Mouse (Mus musculus) lung, embryonic 14.5 days (tissue): ENCODE measurements at regions not wholly inside any gene's neighbourhood (a gene's known extent, or its start where the extent isn't known, plus 50 kb on each side); places are given as distances from the start of the nearest gene placed in this dataset.
A peak's percentile ranks its signal among the peaks of the same experiment; 100 is the strongest.

Experiments
- ATAC-seq: fragments of 200-750 bp; cut with Nextera tagmentation; 2 replicates; pipeline ENCODE4 v1.8.0; 2017; ENCODE audit warnings: mild to moderate bottlenecking, moderate TSS enrichment, moderate library complexity; ENCODE audit not compliant: insufficient read depth
- DNase-seq: peaks from one replicate; pipeline ENCODE4 v3.0.0-alpha.2; 2015
- H3K27ac ChIP-seq: fragments of 300-500 bp; sonication (generic); 2 replicates; pipeline ENCODE4 v1.5.1; 2014; ENCODE audit warnings: low read depth, mild to moderate bottlenecking, moderate library complexity
- H3K27me3 ChIP-seq: fragments of 300-500 bp; sonication (generic); 2 replicates; pipeline ENCODE4 v1.6.1; 2014; ENCODE audit warnings: low read length, control low read depth; ENCODE audit not compliant: insufficient read depth
- H3K36me3 ChIP-seq: fragments of 300-500 bp; sonication (generic); 2 replicates; pipeline ENCODE4 v1.6.1; 2014; ENCODE audit warnings: control low read depth; ENCODE audit not compliant: insufficient read depth
- H3K4me1 ChIP-seq: fragments of 300-500 bp; sonication (generic); 2 replicates; pipeline ENCODE4 v1.6.1; 2014; ENCODE audit warnings: antibody characterized with exemption, control low read depth; ENCODE audit not compliant: insufficient read depth
- H3K4me2 ChIP-seq: fragments of 300-500 bp; sonication (generic); 2 replicates; pipeline ENCODE4 v1.6.1; 2014; ENCODE audit warnings: mild to moderate bottlenecking
- H3K4me3 ChIP-seq: fragments of 300-500 bp; sonication (generic); 2 replicates; pipeline ENCODE4 v1.5.1; 2014; ENCODE audit warnings: low read depth, low read length
- H3K9ac ChIP-seq: fragments of 300-500 bp; sonication (generic); 2 replicates; pipeline ENCODE4 v1.6.1; 2014
- H3K9me3 ChIP-seq: fragments of 300-500 bp; sonication (generic); 2 replicates; pipeline ENCODE4 v1.6.1; 2016; ENCODE audit warnings: low read depth, low read length, control low read depth
- CTCF ChIP-seq: IDR thresholded peaks from 2 replicates; pipeline ENCODE4 v1.5.1; 2016; ENCODE audit warnings: antibody characterized with exemption, low read depth
- WGBS: fragments of 180-500 bp; shearing (Covaris S2); extraction: QIAGEN DNeasy Blood & Tissue Kit; methylation state at CpG from one replicate; pipeline ENCODE4 v1.1.7; 2014; 5-methylcytosine and 5-hydroxymethylcytosine counted together

DNA sequence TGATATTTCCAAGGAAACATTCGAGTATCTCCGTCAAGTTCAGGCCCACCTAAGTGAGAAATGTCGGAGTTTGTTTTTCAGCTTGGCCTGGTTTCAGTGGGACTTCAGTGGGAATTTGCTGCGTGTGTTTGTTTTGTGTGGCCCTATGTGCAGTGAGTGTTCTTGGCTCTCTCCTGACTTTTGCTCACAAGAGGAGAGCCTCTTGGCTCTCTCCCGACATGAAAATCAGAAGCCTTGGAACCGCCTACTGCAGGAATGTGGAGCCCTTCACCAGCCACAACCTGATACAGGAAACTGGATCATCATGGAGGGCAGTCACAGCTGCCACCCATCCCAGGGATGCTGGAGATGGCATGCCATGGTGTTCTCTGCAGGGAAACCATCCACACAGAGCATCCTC, 76.2 kb upstream of the Basp1 start:
- H3K9me3 ChIP-seq = no peaks in the 10 kb centered on the region
- no peak overlapping the region for H3K27ac ChIP-seq
- H3K27me3 ChIP-seq = no peaks in the 10 kb centered on the region
- no peaks in the 10 kb centered on the region for H3K36me3 ChIP-seq
- H3K4me1 ChIP-seq = 0 out of 2 replicates have a peak, but pooled peaks cover 4% of the 10 kb centered on the region
- no peak for TF ChIP-seq CTCF
- no peak overlapping the region for H3K4me3 ChIP-seq
- DNase-seq = no peak
- no peak overlapping the region for H3K4me2 ChIP-seq
- ATAC-seq = no peak
- 57% methylated on average over 6 of the region's 6 CpGs for WGBS
- H3K9ac ChIP-seq = no peak overlapping the region

DNA sequence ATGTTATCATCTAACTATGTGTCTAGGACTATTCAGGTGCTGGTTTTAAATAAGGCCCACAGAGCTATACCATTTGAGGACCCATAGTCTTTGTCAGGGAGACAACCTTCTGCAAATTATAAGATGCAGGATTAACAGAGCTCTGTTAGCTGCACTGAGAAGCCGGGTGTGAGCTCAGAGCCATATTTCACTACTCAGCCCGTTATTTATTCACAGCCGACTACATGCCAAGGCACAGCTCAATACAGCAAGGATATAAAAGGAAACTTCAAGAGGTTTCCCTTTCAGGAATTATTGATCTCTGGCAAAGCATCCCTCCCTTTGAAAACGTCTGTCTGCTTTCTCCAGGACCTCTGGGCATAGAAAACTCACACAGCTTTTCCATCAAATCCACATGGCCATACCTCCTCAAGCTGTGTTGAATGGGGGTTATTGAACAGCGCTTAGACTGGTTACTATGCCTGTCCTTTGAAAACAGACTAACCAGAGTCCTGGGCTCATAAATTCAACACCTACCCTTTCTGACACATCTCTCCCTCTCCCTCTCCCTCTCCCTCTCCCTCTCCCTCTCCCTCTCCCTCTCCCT, 78.7 kb upstream of the Basp1 start:
- H3K36me3 ChIP-seq = no peaks in the 10 kb centered on the region
- no peak for DNase-seq
- H3K9ac ChIP-seq = no peak overlapping the region
- ATAC-seq = no peak
- TF ChIP-seq CTCF = no peak
- no peak overlapping the region for H3K4me3 ChIP-seq
- no peaks in the 10 kb centered on the region for H3K9me3 ChIP-seq
- 37% methylated on average over 5 of the region's 5 CpGs for WGBS
- H3K27ac ChIP-seq = no peak overlapping the region
- no peaks in the 10 kb centered on the region for H3K27me3 ChIP-seq
- 0 out of 2 replicates have a peak, but pooled peaks cover 4% of the 10 kb centered on the region for H3K4me1 ChIP-seq
- H3K4me2 ChIP-seq = no peak overlapping the region

DNA sequence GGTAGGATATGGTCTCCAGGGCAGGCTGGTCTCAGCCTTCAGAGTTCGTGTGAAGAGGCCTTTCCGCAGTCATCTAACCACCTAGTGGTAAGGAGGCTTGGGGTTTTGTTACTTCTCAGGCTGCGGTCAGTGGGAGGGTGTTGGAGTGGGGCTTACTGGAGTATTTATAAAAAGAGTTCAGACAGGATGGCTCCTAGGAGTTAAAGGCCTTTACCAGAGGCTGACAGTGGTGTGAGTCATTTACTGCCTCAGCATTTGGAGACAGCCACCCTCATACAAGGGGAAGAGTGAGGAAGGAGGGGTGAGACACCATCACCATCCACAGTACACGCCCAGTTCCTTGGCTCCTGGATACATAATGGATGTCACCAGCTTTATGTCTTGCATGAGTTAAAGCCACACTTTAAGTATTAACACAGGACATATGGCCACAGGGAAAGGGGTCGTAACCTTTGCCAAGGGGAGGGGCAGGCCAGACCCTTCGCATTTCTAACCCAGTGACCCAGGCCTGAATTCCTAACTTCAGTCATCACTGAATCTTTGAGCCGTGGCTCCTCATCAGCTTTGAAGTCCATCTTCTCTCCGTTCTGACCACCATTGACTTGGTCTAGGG, 81.2 kb upstream of the Basp1 start:
- ATAC-seq = no peak
- Histone ChIP-seq H3K4me3 (no peak overlapping the region), H3K27me3 (no peaks in the 10 kb centered on the region), H3K9me3 (no peaks in the 10 kb centered on the region), H3K4me2 (no peak overlapping the region), H3K36me3 (no peaks in the 10 kb centered on the region), H3K27ac (no peak overlapping the region), H3K4me1 (0 out of 2 replicates have a peak, but pooled peaks cover 4% of the 10 kb centered on the region), H3K9ac (no peak overlapping the region)
- no peak for TF ChIP-seq CTCF
- WGBS = 69% methylated on average over 8 of the region's 8 CpGs
- no peak for DNase-seq

DNA sequence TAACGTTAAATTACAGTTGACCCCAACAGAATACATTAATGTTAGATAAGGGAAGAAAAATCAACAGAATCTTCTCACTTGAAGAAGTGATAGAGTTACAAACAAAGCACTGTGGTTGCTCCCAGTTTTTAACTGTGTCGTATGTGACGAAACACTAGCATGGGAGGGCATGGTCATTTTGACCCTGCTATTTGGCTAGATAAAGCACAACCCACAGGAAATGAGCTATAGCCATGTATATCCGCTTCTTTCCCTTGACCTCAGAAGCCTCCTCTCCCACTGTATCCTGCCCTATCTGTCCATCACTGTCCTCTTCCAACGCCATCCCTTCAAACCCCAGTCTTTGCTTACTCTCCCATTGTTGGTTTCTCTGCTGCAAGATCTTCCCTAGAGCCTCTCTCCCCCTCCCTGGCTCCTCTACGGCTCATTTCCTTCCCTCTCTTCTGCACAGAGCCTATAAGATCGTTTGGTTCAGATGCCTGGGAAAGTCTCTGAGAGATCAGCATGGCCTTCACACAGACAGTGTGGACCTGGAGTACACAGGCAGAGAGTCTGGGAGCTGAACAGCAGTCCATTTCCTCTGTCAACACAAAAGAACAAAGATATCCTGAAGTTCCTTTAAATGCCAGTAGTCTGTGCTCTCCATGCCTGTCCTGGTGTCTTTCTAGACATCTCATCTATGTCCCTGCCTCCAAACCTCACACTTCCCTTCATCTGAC, 82.5 kb upstream of the Basp1 start:
- no peaks in the 10 kb centered on the region for H3K27me3 ChIP-seq
- TF ChIP-seq CTCF = 0 out of 2 replicates have a peak, but pooled peaks have one; percentile 30
- no peaks in the 10 kb centered on the region for H3K4me1 ChIP-seq
- ATAC-seq (0 out of 2 replicates have a peak, but pooled peaks have one; percentile 31), DNase-seq (no peak)
- H3K4me2 ChIP-seq = no peak overlapping the region
- H3K9me3 ChIP-seq = no peaks in the 10 kb centered on the region
- WGBS = 39% methylated on average over 7 of the region's 7 CpGs
- H3K9ac ChIP-seq = no peak overlapping the region
- no peak overlapping the region for H3K27ac ChIP-seq
- H3K4me3 ChIP-seq = no peak overlapping the region
- H3K36me3 ChIP-seq = no peaks in the 10 kb centered on the region

DNA sequence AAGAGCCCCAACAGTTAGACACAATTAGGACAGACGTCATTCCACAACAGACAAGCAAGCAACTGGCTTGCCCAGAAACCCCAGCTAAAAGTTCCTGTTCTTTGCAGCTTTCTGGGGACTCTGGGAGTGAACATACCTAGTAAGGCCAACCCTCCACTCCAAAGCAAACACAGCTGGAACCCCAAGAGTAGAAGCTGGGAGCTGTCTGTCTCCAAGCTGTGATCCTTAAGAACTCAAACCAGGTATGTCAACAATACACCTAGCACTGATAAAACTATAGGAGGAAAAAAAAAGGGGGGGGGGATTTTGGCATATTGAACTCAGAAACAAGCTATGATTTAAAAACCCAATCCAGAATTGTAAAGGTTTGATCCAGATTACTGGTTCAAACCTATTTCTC, 84.2 kb upstream of the Basp1 start:
- WGBS = 57% methylated on average over 1 of the region's 1 CpGs
- no peak overlapping the region for H3K9ac ChIP-seq
- TF ChIP-seq CTCF = no peak
- ATAC-seq (peak; percentile 48; the same call in 1 of the 2 replicates), DNase-seq (peak; percentile 38)
- no peaks in the 10 kb centered on the region for H3K27me3 ChIP-seq
- H3K4me1 ChIP-seq = no peaks in the 10 kb centered on the region
- H3K27ac ChIP-seq = no peak overlapping the region
- no peaks in the 10 kb centered on the region for H3K36me3 ChIP-seq
- no peaks in the 10 kb centered on the region for H3K9me3 ChIP-seq
- H3K4me2 ChIP-seq = no peak overlapping the region
- no peak overlapping the region for H3K4me3 ChIP-seq

DNA sequence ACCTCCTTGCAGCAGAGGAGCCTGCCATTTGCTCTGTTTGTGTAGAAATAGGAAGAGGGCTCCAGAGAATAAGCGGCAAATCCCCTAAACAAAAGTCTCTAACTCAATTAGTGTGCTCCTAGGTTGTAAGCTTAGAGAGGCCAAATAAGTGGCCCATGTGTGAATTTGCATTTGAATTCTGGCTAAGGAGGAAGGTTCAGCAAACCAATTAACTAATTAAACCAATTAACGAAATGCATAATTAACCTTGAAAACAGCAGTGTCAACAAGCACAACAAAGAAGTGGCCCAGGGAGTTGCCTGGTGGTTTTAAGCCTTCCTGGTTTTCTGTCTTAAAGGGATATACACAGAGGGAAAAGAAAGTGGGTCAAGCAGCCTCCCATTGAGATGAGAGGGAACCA, 84.9 kb upstream of the Basp1 start:
- no peak for ATAC-seq
- 45% methylated on average over 2 of the region's 2 CpGs for WGBS
- no peak for TF ChIP-seq CTCF

DNA sequence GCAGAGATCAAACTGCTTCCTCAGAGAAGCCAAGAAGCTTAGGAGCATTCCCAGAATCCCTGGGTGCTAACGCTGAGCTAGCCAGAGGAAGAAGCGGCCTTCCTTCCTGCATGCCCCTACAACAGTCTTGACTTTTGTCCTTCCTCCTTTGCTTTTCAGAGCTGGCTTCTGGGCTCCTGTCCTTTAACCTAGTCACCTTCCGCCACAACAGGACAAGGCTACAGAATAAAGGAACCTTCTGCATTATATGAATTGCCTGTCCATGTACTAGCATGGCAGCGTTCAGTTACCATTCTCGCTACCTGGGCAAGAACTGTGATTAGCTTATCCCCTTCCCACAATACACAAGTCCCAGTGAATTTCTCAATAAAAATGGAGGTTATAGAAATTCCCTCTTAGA, 88.9 kb upstream of the Basp1 start:
- no peak for ATAC-seq

More for the DNA sequence above, 84.9 kb upstream of the Basp1 start:
- no peak overlapping the region for H3K4me3 ChIP-seq
- no peak overlapping the region for H3K9ac ChIP-seq
- H3K27me3 ChIP-seq = no peaks in the 10 kb centered on the region
- H3K4me1 ChIP-seq = no peaks in the 10 kb centered on the region
- no peak for DNase-seq
- no peaks in the 10 kb centered on the region for H3K36me3 ChIP-seq
- H3K9me3 ChIP-seq = no peaks in the 10 kb centered on the region
- no peak overlapping the region for H3K4me2 ChIP-seq
- no peak overlapping the region for H3K27ac ChIP-seq

More for the DNA sequence above, 88.9 kb upstream of the Basp1 start:
- H3K9ac ChIP-seq = no peak overlapping the region
- no peaks in the 10 kb centered on the region for H3K9me3 ChIP-seq
- no peak for TF ChIP-seq CTCF
- no peak overlapping the region for H3K27ac ChIP-seq
- no peaks in the 10 kb centered on the region for H3K4me1 ChIP-seq
- no peak overlapping the region for H3K4me3 ChIP-seq
- H3K4me2 ChIP-seq = no peak overlapping the region
- H3K27me3 ChIP-seq = no peaks in the 10 kb centered on the region
- DNase-seq = no peak
- no peaks in the 10 kb centered on the region for H3K36me3 ChIP-seq
- 82% methylated on average over 5 of the region's 5 CpGs for WGBS
